Mouse (Mus musculus) embryo, embryonic 10.5 days (tissue): ENCODE measurements around the gene Amfr.

Experiments used
- DNase-seq: peaks from one replicate; pipeline ENCODE4 v3.0.0-alpha.2; 2015; ENCODE audit warnings: low spot score

Amfr gene

GRCm38 (mm10) chr8:93981679-93982215 is 30.9 kb downstream of the Amfr start:
- no peak for DNase-seq

GRCm38 (mm10) chr8:93980141-93980540 is 32.5 kb downstream of the Amfr start:
- no peak for DNase-seq

DNA sequence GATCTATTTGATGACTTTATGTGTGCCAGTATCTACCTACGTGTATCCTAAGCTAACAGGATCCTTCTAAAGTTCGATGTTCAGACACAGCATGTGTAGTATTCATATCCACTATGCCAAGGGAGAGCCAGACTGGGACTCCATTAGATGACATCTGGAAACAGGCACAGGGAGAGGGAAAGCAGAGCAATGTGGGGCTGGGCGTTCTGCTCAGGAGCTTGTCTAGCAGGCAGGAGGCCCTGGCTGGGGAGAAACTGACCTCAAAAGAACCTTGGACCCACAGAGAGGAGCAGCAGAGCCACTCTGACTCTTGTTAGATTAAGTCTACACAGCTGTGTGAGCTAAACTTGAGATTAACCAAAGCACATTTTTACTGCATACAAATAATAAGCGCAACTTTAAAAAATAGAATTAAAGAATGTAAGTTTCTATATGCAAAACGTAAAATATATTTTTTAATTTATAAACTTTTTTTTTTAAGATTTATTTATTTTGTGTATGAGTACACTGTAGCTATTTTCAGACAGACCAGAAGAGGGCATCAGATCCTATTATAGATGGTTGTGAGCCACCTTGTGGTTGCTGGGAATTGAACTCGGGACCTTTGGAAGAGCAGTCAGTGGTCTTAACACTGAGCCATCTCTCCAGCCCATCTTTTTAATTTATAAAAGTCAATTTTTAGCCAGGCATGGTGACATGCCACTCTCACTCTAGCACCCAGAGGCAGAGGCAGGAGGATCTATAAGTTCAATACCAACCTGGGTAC is 36.0 kb downstream of the Amfr start:
- no peak for DNase-seq

- DNase-seq, result no peak
These were observed 37.3 kb downstream of the Amfr start for GRCm38 (mm10) chr8:93975358-93975757.

DNA sequence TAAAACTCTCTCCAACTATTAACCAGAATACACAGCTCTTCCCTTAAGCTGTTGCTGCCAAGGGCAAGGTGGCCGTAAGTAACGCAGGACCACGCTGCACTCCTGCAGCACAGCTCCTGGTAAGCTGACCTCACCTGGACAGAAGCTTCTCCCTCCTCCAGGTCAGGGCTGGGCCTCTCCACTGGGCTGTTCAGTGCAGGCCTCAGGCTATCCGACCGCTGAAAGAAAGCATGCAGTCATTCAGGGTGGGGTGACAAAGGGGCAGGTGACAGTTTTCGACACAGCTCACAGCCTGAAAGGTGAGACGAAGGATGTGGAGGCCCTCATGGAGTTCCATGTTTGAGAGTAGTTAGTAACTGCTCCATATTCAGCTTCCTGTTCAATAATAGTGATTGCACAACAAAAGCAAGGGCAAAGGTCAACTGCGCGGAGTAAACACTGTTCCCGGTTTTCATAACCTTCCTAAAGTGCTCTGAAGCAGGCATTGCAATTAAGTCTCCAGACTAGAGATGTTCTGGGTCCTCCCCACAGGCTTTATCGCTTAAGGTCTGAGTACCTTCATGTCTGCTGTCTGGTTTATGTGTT is 37.9 kb downstream of the Amfr start:
- no peak for DNase-seq

GRCm38 (mm10) chr8:93973831-93974375 is 38.7 kb downstream of the Amfr start:
- DNase-seq, result no peak

- DNase-seq, result no peak
These were observed 39.5 kb downstream of the Amfr start for GRCm38 (mm10) chr8:93972971-93973734.

DNA sequence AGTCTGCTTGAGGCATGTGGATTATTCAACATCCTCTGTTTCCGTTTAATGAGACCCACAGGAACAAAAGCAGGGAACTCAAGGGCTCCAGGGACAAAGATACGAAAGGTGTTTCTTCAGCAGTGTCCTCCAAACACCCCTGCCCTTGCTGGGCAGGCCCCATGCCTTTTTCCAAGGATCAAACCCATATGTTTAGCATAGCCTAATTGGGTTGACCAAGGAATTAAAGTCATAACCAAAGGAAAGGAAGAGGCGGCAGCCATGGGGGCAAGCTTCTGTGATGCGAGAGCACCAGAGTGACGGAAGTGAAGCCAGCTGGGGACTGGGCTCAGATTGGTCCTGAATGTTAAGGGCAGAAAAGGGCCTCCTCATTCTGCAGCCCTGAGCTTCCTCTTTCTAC is 40.4 kb downstream of the Amfr start:
- DNase-seq, result no peak

DNA sequence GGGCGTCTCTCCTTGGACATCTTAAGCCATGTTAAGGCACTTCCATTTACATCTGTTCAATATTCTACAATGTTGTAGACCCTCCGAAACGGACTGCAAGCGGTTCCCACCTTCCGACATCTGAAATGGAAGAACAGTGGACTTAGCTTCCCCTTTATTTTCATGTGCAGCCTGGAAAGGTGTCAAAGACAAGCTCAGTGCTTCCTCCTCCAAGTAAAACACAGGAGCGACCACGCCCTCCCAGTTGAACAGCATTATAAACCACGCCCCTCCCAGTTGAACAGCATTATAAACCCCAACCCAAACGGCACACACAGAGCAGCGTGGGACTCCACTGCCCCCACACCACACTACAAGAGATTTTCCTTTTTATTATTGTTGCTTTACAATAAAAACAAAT is 41.2 kb downstream of the Amfr start:
- DNase-seq, result no peak

DNA sequence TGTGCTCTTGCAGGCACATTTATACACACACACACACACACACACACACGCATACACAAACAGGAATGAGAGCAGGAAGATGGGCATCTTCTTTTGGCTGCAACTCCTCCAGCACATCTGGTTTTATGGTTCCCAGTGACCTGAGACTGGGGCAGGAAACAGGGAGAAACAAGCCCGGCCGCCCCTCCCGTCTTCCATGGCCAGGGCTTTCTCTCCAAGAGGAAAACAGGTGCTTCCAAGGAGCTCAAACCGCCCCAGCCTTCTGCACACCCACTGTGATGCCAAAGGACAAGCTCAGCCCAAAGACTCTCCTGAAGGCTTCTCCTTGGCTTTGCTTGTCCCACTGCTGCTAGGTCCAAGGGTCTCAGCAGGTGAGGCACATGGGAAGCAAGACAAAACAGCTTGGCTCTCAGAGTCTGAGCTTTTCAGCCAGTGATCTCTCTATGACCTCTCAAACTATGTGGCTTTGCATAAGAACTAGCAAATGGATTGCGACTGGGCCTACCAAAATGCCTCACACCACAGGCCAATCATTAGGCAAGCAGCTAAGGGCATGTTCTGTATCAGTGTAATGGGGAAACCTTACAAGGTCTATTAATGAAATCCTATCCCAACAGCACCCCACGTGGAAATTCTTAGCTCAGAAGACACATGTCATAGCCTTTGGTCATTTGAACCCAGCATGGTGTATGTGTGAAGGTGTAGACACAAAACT is 42.9 kb downstream of the Amfr start:
- no peak for DNase-seq

DNA sequence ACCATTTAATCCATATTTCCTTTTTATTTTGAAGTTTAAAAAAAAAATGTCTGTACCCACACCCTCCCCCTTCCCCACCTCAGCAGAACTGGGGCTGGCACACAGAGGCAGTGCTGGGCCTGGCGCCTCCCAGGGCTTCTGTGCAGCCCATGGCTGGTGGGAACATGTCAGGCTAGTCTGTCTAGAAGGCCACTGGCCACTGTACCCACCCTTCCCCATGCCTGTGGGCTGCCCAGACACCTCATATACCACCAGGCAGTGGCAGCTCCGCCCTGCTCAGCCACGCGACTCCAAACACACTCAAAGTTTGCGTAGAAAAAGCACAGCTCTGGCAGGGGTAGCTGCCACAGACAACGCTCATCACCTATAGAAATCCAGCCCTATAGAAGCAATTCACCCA is 44.3 kb downstream of the Amfr start:
- no peak for DNase-seq

- no peak for DNase-seq
These were observed 51.7 kb downstream of the Amfr start for GRCm38 (mm10) chr8:93960909-93961308.

- DNase-seq, result no peak
These were observed 54.2 kb downstream of the Amfr start for GRCm38 (mm10) chr8:93958402-93958801.

DNA sequence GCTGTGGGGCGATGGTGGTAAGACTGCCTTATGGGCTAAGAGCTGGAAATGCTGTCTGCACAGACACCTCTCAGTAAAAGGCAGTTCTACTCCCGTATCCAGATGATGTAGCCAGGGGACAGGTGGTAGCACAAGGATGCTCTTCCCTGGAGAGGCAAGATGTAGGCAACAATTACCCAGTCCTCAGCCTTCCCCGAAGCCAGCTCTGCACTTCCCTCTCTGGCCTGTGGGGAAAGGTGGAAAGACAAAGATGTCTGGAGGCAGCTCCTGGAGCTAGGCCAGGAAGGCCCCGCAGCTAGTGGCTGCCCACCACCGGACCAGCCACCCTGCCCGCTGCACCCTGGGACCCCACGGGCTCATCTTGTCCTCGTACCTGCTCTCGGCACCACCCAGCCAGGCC is 60.1 kb downstream of the Amfr start:
- no peak for DNase-seq

DNA sequence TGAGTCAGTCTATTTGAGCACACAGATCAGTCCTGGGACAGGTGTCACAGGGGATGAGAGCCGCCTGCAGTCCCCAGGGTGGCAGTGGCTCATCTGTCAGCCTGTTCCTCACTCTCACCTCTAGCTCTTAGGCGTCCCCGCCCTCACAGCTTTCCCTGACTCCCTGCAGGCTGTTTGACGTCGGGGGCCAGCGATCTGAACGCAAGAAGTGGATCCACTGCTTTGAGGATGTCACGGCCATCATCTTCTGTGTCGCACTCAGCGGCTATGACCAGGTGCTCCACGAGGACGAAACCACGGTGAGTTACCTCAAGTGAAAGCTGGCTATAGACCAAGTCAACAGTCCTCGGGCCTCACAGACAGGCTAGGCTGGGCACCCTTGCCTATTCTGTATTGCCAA is 62.5 kb downstream of the Amfr start:
- no peak for DNase-seq

GRCm38 (mm10) chr8:93946397-93946796 is 66.2 kb downstream of the Amfr start:
- no peak for DNase-seq

DNA sequence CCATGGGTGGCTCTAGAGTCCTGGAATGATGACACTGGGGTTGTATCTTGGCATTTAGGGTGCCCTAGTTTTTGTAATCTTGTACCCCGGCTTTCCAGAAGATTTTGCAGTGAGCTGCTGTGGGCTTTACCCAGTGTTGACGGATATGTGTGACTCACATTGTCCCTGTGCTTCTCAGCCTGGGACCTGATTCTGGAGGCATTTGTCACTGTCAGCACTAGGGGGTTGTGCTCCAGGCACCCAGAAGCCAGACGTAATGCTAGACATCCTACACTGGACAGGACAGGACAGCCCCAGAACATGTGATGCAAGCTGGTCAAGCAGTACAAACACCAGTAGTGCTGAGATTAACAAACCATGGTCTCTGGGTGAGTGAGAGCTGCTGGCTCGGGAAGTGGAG is 66.9 kb downstream of the Amfr start:
- DNase-seq, result no peak

DNA sequence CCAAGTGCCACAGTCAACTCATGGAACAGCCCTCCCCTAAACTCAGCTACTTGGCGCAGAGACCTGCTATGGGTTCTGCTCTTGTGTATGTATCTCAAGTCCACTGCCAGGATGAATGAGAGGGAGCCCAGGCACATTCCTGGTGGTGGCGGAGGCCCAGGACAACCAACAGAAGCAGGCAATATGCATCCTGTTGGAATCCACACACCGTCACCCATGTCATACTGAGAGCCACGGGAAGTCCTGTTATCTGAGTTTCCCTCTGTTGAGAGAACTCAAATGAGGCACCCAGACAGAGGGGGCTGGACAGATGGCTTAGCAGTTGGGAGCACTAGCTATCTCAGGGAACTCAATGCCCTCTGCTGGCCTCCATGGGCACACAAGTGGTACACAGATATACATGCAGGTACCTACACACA is 71.0 kb downstream of the Amfr start:
- no peak for DNase-seq

- DNase-seq, result no peak
These were observed 71.9 kb downstream of the Amfr start for GRCm38 (mm10) chr8:93940542-93941423.

DNA sequence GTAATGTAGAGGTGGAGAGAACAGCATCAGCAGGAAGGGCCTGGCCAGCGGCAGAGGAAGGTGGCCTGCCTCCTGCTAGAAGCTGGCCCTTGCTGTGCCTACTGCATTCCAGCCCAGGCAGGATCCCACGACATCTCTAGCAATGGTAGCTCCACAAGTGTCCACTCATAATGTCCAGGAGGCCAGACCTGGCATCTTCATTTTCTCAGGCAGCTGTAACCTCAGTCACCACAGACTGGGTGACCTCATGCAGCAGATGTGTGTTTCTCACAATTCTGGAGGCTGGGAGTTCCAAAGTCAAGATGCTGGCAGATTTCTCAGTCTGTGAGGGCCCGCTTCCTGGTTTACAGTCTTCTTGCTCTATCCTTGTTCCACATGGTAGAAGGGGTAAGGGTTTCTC is 74.4 kb downstream of the Amfr start:
- DNase-seq, result no peak

DNA sequence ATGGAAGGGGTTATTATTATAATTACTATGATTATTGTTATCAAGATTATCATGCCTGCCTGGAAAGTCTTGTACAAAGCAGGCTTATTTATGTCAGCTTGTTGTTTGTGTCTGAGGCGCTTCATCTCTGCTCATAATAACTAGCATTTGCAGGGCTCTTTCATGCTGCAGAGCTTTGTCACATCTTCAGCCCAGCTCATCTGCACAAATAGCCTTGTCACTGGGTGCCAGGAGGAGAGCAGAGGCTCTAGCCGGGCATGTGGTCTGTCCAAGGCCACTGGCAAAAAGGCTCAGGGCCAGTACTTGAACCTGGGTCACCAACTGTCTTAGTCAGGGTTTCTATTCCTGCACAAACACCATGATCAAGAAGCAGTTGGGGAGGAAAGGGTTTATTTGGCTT is 79.4 kb downstream of the Amfr start:
- no peak for DNase-seq
